Mouse (Mus musculus) kidney, adult 11 months (tissue): Measurements from ENCODE around the gene Pkib.

ENCODE experiments used
- DNase-seq: peaks from one replicate; pipeline ENCODE4 v3.0.0; 2022

The Pkib gene

DNA sequence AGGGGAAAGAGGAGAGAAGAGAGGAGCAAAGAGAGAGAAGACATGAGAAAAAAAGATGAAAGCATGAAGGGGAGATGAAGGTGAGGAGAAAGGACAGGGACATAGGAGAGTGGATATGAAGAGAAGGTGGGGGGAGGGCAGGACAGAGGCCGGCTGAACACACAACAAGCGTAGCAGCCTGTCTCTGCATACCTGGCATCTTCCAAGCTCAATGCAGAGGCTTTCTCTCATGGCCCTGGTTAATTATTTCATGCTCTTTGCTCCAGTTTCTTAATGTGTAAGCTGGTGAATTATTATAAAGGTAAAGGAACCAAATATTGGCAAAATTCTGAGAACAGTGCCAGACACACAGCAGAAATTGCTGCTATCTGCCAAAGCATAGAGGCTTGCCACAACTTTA is 109.6 kb downstream of the Pkib start:
- DNase-seq, result peak; percentile 30

- DNase-seq, result no peak
Observed at GRCm38 (mm10) chr10:57743045-57743444, 111.3 kb downstream of the Pkib start.

- peak; percentile 9 for DNase-seq
Observed at GRCm38 (mm10) chr10:57743606-57744016, 111.8 kb downstream of the Pkib start.

DNA sequence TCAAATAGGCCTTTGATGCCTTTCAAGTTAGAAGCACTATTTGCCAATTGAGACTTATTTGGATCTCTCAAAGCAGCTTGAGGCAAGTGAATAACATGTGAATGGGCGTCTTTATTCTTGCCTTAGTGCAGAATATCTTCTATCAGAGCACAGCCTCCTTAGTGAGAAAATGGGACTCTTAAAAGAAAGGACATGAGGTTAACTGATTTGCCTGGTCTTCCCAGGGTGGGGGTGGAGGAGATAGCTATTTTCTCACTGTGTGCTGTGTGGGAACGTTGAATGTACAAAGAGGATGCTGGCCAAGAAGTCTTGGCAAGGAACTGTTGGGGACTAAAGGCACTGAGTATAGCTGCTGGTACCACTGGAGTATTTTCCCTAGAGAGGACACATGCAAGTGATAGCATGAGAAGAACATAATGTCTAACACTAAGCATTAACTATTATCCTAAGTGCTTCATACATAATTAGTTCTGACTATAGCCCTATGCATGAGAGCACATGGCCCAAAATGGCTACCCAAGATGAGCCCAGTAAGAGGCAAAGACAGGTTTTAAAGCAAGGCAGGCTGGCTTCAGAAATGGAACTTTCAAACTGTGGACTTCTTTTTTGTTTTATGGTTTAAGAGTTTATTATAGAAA is 112.5 kb downstream of the Pkib start:
- DNase-seq, result no peak

- DNase-seq, result no peak
Observed at GRCm38 (mm10) chr10:57745452-57745851, 113.7 kb downstream of the Pkib start.

GRCm38 (mm10) chr10:57747127-57747526 is 115.3 kb downstream of the Pkib start:
- no peak for DNase-seq

- DNase-seq, result no peak
Observed at GRCm38 (mm10) chr10:57753343-57753742, 121.6 kb downstream of the Pkib start.

DNA sequence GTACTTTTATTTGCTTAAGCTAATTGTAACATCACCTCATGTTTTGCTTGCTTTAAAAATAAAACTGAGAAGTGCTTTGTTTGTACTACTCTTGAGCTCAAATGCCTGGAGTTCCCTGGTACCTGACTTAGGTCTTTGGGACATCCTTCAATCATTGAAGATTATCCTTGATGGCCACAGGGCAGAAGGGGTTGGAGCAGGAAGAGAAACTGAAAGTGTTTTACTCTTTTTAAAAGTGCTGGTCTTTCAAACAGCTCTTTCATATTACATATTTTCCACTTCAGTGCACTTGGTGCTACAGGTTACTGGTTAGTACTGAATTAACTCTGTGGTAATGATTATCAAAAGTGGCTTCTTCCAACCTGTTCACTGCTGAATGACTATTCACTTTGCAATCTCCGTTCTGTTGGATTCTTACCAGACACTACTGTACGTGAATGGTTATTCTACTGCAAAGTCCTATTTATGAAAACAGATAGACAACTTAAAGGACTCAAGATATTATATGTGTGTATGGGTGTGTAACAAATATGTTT is 123.5 kb downstream of the Pkib start:
- DNase-seq, result no peak

- DNase-seq, result no peak
Observed at GRCm38 (mm10) chr10:57758999-57759398, 127.2 kb downstream of the Pkib start.

DNA sequence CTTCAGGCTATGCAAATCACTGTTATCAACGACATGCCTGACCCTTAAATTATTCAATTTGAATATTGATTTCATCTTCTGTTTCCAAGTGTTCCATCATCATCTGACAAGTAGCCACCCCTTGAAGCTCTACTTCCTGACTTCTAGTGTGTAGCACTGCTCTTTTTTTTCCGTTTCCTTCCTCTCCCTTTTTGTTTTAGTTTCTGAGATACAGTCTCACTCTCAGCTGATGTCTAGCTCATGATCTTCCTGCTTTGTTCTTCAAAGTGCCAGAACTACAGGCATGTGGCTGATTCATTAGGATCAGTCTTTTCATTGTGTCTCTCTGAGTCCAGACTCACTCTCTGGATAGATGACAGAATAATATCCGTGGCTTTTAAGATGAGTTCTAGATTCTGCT is 128.9 kb downstream of the Pkib start:
- DNase-seq, result no peak

DNA sequence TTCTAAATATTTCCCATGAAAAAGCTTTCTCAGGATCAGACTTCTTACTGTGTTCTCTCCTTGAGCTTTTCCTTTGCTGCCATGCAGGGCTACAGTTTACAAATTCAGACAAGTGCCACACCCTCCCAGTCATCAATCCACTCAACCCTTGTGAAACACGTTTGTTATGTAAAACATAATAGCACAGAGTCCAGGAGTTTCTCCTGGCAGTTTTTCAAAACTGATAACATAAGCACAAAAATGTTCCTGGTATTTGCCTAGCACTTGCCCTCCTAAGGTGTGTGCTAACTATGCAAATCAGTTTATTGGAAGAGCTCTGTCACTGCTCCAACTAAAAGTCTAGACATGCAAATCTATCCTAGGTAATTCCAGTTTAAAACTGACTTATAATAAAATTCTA is 131.3 kb downstream of the Pkib start:
- no peak for DNase-seq

- no peak for DNase-seq
Observed at GRCm38 (mm10) chr10:57783289-57784130, 151.7 kb downstream of the Pkib start.

DNA sequence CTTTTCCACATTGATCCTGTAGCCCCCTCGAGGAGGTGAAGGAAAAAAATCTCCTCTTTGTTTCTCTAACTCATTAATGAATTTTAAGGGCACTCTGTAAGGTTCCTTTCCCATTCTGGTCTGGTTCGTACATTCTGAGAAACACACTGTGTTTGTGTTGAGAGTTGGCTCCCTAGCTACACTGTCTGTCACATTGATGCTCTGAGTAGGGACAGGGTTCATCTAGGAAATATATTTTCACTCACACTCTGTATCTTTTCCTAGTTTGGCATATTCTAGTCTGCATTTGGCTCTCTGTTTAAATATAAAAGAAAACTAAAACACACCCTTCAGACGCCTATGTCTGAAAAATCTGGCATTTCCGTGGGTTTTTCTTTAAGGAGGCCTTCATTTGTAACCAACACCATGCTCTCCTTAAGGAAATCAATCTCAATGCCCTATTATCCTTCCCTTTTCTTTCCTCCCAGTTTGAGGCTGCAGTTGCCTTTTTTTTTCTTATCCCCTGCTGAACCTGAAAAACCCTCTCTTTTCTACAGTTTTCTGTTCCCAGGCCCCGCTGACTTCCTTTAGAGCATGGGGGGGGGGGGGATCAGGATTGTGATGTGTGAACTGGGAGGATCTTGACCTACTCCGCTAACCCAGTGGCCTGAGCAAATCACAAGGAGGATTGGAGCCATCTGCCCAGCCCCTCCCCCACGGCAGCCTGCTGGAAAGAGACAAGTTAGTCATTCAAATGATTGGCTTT is 152.5 kb downstream of the Pkib start:
- peak; percentile 75 for DNase-seq

DNA sequence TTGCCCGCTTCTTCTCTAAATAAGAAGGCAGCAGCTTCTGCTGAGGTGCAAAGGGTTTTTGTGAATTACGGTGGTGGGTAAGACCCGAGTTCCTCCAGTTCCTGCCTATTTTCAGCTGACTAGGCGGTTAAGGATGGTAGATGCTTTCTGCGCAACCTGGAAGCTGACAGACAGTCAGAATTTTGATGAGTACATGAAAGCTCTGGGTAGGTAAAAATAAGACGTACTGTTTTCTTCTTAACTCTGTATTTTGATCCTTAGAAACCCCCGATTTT is 153.0 kb downstream of the Pkib start, which contains the start of gene Fabp7:
TSS of gene Fabp7 (plus strand) at position 6 of the 275 bp plus-strand sequence.
- DNase-seq, result no peak

- no peak for DNase-seq
Observed at GRCm38 (mm10) chr10:57785552-57785951, 153.8 kb downstream of the Pkib start.
